Mouse (Mus musculus): ENCODE results near the gene Gm43064.
A peak's percentile ranks its signal among the peaks of the same experiment; 100 is the strongest.
"Not testable (repeated sequence)": the region's sequence is repeated elsewhere in the genome, so short reads cannot be mapped to it uniquely, and the experiment has no call there.

Gene Gm43064

GRCm38 (mm10) chr3:103808891-103809798 lies at the start of gene Gm43064, which contains the start of the genes Dclre1b and Ap4b1:
Gene Gm43064 (plus strand): TSS chr3:103809573.
Gene Dclre1b (minus strand): TSS chr3:103809444.
Gene Ap4b1 (plus strand): TSS chr3:103809520.
- peak; percentile 96 for DNase-seq (ENCODE audit: low read depth, low spot score)

DNA sequence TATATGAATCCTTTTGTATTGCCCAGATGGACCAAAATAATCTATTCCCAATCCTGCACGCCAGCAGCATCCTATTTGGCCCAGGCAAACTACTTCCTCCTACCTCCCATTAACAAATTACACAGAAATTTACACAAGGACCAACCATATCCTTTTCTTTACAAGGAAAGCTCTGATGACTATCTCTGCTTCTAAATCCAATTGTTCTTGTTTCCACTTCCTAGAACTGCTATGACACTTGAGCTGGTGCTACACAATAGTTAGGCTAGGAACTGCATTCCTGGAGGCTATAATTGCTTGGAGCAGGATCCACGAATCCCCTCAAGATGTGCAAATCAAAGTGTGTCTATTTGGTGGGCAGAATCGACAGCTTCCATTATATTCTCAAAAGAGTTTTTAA lies 42.6 kb upstream of the Gm43064 start:
- no peak for DNase-seq (ENCODE audit: low read depth, low spot score)

DNA sequence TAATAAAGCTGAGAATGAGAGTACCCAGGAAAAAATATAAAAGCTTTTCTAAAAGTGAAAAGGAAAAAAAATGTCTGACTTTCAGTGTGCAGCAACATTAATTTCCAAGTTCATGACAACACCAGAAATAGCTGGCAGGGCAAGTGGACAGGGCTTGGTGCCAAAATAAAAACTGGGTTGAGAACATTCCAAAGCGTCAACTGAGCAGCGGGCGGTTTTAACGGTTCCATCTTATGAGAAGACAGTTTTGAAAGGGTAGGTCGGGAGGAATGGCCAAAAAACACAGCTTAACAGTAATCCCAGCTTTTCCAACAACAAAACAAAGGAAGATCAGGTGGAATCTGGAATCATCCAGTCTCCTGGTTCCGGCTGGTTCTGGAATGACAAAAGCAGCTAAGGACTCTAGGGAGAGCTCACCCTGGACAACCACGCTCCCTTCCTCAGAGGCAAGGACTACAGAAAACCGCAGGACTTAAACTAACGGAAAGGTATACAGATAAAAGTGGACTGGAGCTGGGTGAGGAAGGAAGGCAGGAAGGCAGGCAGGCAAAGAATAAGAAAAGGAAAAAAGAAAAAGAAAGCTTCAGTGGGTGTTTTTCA lies 37.7 kb upstream of the Gm43064 start:
- DNase-seq (ENCODE audit: low read depth, low spot score) = no peak

DNA sequence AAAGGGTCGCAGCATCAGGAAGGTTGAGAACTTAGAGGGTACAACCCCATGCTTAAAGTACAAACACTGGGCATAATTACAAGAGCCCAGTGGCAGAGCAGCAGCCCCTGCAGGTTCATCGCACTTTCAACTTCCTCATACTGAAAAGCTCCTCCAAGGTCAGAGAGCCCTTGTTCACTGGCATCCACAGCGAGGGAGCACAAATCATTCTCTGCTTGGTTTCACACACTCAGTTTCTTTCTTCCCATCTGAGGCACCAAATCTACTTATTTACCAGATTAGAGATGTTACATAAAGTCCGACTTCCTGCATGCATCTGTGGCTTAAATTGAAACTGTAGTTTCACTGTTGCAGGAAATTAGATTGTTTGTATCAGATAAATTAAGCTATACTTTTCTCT lies 36.5 kb upstream of the Gm43064 start:
- DNase-seq (ENCODE audit: low read depth, low spot score) = peak; percentile 81

DNA sequence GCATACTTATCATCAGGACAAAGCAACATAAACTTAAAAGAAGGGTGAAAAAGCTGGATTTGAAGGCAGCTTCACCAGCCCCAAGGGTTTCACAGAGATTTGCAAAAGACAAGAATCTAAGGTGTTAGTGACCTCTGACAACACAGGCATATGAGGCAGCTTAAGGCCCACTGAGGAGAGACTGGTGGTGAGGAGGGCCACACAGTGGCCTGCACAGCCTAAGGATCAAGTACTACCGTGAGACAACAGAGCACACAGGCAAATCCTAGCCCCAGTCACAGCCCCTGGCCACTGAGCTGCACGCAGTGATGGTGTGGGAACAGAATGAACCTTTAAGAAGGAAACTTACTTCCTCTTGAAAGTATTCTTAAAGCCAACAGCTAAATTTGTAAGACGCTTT lies 35.9 kb upstream of the Gm43064 start:
- peak; percentile 57 for DNase-seq (ENCODE audit: low read depth, low spot score)

DNA sequence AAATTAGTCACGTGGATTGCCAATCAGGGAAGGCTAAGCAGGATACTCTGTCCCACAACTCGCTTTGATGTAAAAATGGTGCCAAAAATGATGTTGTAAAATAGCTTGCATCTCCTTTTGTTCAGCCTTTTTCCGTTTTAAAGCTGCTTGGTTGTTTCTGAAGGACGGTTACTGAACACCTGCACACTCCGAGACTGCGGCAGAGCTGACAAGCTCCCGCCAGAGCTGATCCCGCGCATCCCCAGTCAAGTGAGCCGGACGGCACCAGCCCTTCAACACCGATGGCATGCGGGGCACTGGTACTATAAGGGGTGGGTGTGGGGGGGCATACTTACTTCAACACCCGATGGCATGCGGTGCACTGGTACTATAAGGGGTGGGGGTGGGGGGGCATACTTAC lies 35.4 kb upstream of the Gm43064 start:
- peak; percentile 67 for DNase-seq (ENCODE audit: low read depth, low spot score)

DNA sequence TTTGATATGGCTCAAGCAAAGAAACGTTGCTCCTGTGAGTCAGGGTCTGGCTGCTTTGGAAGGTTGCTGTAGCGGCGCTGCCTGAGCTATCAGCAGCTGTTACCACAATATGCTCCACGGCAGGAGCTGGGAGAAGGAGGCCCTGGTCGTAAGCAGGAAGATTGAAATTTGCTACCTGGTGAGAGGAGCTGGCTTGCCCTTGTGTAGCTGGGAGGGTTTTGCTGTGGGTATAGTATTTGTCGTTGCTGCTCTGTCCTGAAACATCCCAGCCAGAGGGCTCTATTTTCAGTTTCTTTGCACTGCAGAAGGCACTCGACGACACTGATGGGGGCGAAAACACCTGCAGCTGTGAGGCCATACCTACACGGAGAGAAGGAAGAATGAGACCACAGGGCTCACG lies 31.4 kb upstream of the Gm43064 start:
- no peak for DNase-seq (ENCODE audit: low read depth, low spot score)

- DNase-seq (ENCODE audit: low read depth, low spot score) = no peak
Observed at GRCm38 (mm10) chr3:103778660-103779059, 30.7 kb upstream of the Gm43064 start.

GRCm38 (mm10) chr3:103779183-103779582 lies 30.2 kb upstream of the Gm43064 start:
- DNase-seq (ENCODE audit: low read depth, low spot score) = no peak

DNA sequence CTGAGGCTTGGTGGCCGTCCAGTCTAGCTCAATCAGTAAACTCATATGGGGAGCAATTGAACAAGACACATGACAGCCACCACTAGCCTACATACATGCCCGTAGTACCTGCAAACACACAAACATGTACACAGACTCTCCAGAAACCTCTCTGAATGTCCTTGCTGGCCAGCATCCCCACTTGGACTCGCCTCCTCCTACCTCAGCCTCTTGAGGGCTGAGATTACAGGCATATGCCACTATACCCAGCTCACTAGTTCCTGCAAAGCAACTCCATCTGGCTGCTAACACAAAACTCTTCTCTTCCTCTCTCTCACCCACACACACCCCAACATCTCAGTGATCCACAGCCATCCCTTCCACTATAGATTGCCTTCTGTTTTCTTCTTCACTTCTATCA lies 29.1 kb upstream of the Gm43064 start:
- no peak for DNase-seq (ENCODE audit: low read depth, low spot score)

DNA sequence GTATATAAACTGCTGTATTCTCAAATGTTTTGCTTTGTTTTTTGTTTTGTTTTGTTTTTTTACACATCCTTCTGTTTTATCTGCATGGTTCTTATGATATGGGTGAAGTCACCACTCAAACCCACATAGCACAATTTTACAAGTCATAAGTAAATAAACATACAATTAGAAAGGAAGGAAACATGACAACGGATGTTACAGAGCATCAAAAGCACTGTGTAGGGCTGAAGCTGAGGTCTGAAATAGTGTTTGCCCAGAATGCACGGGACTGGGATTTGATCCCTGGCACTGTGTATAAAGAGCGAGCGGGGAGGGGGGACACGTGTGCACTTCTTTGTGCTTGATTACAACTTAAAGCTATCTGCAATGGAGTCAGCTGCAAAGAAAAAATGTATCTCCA lies 28.6 kb upstream of the Gm43064 start:
- no peak for DNase-seq (ENCODE audit: low read depth, low spot score)

- DNase-seq (ENCODE audit: low read depth, low spot score) = no peak
Observed at GRCm38 (mm10) chr3:103782844-103783609, 26.3 kb upstream of the Gm43064 start.

GRCm38 (mm10) chr3:103787225-103787624 lies 22.1 kb upstream of the Gm43064 start:
- DNase-seq (ENCODE audit: low read depth, low spot score) = no peak

DNA sequence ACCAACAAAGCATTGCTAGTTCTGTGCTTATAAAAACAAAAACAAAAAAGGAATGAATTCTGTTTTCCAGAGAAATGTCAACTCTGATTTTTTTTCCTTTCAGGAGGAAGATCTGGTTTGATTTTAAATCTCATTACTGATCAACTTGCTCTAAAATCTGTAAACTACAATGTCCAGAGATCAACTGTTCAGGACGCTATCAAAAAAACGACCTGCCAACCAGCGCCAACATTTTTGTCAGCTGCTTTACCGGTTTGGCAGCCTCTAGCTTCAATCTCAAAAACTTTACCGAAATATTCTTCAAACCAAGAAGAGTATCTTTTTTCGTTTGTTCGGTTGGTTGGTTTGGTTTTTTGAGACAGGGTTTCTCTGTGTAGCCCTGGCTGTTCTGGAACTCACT lies 20.3 kb upstream of the Gm43064 start:
- DNase-seq (ENCODE audit: low read depth, low spot score) = no peak

DNA sequence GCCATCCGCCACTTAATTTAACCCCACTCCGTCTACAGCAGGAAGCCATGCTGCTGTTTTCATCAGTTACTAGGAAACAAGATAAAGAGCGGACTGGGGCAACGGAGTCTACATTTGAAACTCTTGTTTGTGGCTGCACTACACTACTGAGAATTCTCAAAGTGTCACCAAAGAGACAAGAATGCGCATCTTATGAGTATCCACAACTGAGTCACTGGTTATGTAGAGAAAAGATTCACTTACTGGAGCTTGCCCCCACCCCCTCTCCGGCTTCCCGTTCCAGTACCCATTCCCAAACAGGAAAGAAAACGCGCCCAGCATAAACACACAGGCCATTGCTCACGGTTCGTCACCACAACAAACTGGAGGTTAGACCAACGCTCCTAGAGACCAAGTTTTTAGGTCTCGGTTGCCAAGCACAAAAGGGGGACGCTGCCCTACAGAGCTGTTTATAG lies 19.5 kb upstream of the Gm43064 start:
- no peak for DNase-seq (ENCODE audit: low read depth, low spot score)

GRCm38 (mm10) chr3:103790346-103791145 lies 18.8 kb upstream of the Gm43064 start:
- peak; percentile 75 for DNase-seq (ENCODE audit: low read depth, low spot score)

GRCm38 (mm10) chr3:103791230-103792110 lies 17.9 kb upstream of the Gm43064 start, which contains the start of gene Hipk1:
Gene Hipk1 (minus strand): TSS chr3:103791563.
- peak; percentile 93 for DNase-seq (ENCODE audit: low read depth, low spot score)

- DNase-seq (ENCODE audit: low read depth, low spot score) = not testable (repeated sequence)
Observed at GRCm38 (mm10) chr3:103792111-103792406, 17.3 kb upstream of the Gm43064 start.

GRCm38 (mm10) chr3:103792566-103792965 lies 16.8 kb upstream of the Gm43064 start:
- no peak for DNase-seq (ENCODE audit: low read depth, low spot score)

GRCm38 (mm10) chr3:103796389-103796788 lies 13.0 kb upstream of the Gm43064 start:
- DNase-seq (ENCODE audit: low read depth, low spot score) = no peak
